Mouse (Mus musculus): ENCODE data around the gene Olfr1454.

DNA sequence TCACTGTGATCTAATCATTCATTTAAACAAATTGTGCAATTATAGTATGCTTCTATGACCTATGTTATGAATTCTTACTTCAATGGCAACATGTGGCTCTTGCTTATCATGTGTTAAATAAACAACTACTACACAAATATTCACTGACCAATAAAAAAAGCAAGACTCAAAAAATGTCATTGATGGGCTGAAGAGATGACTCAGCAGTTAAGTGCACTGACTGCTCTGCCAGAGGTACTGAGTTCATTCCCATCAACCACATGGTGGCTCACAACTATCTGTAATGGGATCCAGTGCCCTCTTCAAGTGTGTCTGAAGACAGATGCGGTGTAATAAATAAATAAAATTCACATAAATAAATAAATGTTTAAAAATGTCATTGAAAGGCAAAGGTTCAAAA is 33.5 kb downstream of the Olfr1454 start:
- TF ChIP-seq CTCF (IDR thresholded peaks at IDR 0.05; ENCODE audit: low read depth) (no peak), EP300 (IDR thresholded peaks at IDR 0.05; ENCODE audit: low read depth) (no peak)

Measured in liver, embryonic 14.5 days (tissue).